Mouse (Mus musculus) lung, embryonic 15.5 days (tissue): ENCODE data around the gene Cd300lf. TPM values are rescaled to one million over a fixed set of nuclear protein-coding genes. Genes with fewer than 3 reads are reported as not detected.

ENCODE experiments used
- polyA plus RNA-seq: library from polyadenylated mRNA; unstranded; fragments of >200 nt; fragmentation: Nextera tagmentation; extraction: Ambion mirVana; gene quantifications from 2 replicates; pipeline ENCODE4 v1.2.1, GENCODE M21; 2015

Gene Cd300lf
- polyA plus RNA-seq, 1 experiment from 2014 or later = 1.8 TPM

Other genes starting within 250 kb of the Cd300lf start
- 1.2 and 1.4 TPM in 2 replicates for gene Cd300a, start 244.0 kb downstream of the Cd300lf start, polyA plus RNA-seq
- gene Cd300lb, start 199.6 kb downstream of the Cd300lf start, polyA plus RNA-seq = 0.21 and 0.23 TPM in 2 replicates
- not detected in 2 replicates for gene Cd300c, start 164.8 kb downstream of the Cd300lf start, polyA plus RNA-seq
- 0.10 and 0.17 TPM in 2 replicates for gene Cd300ld, start 144.1 kb downstream of the Cd300lf start, polyA plus RNA-seq
- gene Cd300c2, start 132.1 kb downstream of the Cd300lf start, polyA plus RNA-seq = 2.8 and 2.9 TPM in 2 replicates
- not detected in 2 replicates for gene Cd300ld2, start 117.8 kb downstream of the Cd300lf start, polyA plus RNA-seq
- not detected in 2 replicates for gene Cd300ld4, start 107.0 kb downstream of the Cd300lf start, polyA plus RNA-seq
- gene Cd300ld5, start 96.2 kb downstream of the Cd300lf start, polyA plus RNA-seq = not detected in 2 replicates
- not detected in 2 replicates for gene Cd300ld3, start 85.6 kb downstream of the Cd300lf start, polyA plus RNA-seq
- 0.06 TPM in 1 of 2 replicates, not detected in the other for gene Cd300e, start 71.8 kb downstream of the Cd300lf start, polyA plus RNA-seq
- gene Rab37, start 42.6 kb downstream of the Cd300lf start, polyA plus RNA-seq = 0.81 and 1.7 TPM in 2 replicates
- gene Slc9a3r1, start 29.3 kb upstream of the Cd300lf start, polyA plus RNA-seq = 55.0 and 58.2 TPM in 2 replicates
- 10.5 and 12.3 TPM in 2 replicates for gene Tmem104, start 53.5 kb upstream of the Cd300lf start, polyA plus RNA-seq
- gene Nat9, start 53.9 kb upstream of the Cd300lf start, polyA plus RNA-seq = 22.0 and 23.8 TPM in 2 replicates
- gene Grin2c, start 133.3 kb upstream of the Cd300lf start, polyA plus RNA-seq = 0.05 and 0.08 TPM in 2 replicates
- gene Fdxr, start 143.1 kb upstream of the Cd300lf start, polyA plus RNA-seq = 14.6 and 15.8 TPM in 2 replicates
- gene Fads6, start 163.7 kb upstream of the Cd300lf start, polyA plus RNA-seq = 0.30 and 0.32 TPM in 2 replicates
- not detected in 2 replicates for gene Otop2, start 173.2 kb upstream of the Cd300lf start, polyA plus RNA-seq
- not detected in 2 replicates for gene Ush1g, start 188.0 kb upstream of the Cd300lf start, polyA plus RNA-seq
- gene Otop3, start 200.7 kb upstream of the Cd300lf start, polyA plus RNA-seq = not detected in 2 replicates
- 13.9 and 15.8 TPM in 2 replicates for gene Hid1, start 233.8 kb upstream of the Cd300lf start, polyA plus RNA-seq
- gene Cdr2l, start 247.9 kb upstream of the Cd300lf start, polyA plus RNA-seq = 13.7 and 15.3 TPM in 2 replicates